Mouse (Mus musculus) heart, adult 9 months (tissue): ENCODE data around the gene Slc28a2.
A peak's percentile ranks its signal among the peaks of the same experiment; 100 is the strongest.
"Not testable (repeated sequence)": the region's sequence is repeated elsewhere in the genome, so short reads cannot be mapped to it uniquely, and the experiment has no call there.

Experiments used
- DNase-seq, 2 experiments: peaks; one replicate each; pipeline ENCODE4 v3.0.0; 2022; ENCODE audit warnings: low spot score in 2 of 2

Slc28a2 gene

GRCm38 (mm10) chr2:122426200-122426599 is at the start of gene Slc28a2:
Gene Slc28a2 (plus strand): TSS chr2:122426477.
- DNase-seq, result peak; percentile 32 to 70

GRCm38 (mm10) chr2:122377215-122377674 is 49.0 kb upstream of the Slc28a2 start:
- DNase-seq, result peak; percentile 94 to 97

GRCm38 (mm10) chr2:122377751-122378246 is 48.5 kb upstream of the Slc28a2 start:
- peak; percentile 71 to 79 for DNase-seq

- DNase-seq, result peak; percentile 47 to 55
Measured at GRCm38 (mm10) chr2:122378421-122379291, 47.6 kb upstream of the Slc28a2 start.

- no peak for DNase-seq
Measured at GRCm38 (mm10) chr2:122379292-122379650, 47.0 kb upstream of the Slc28a2 start.

GRCm38 (mm10) chr2:122380768-122381311 is 45.4 kb upstream of the Slc28a2 start:
- DNase-seq, result peak; percentile 65 to 74

GRCm38 (mm10) chr2:122381329-122382103 is 44.8 kb upstream of the Slc28a2 start:
- peak; percentile 77 to 88 for DNase-seq

- DNase-seq, result no peak
Measured at GRCm38 (mm10) chr2:122382121-122382520, 44.2 kb upstream of the Slc28a2 start.

GRCm38 (mm10) chr2:122385095-122385494 is 41.2 kb upstream of the Slc28a2 start:
- DNase-seq, result no peak

- DNase-seq, result not testable (repeated sequence)
Measured at GRCm38 (mm10) chr2:122387135-122387534, 39.1 kb upstream of the Slc28a2 start.

- DNase-seq, result no peak
Measured at GRCm38 (mm10) chr2:122396150-122396549, 30.1 kb upstream of the Slc28a2 start.

- DNase-seq, result no peak
Measured at GRCm38 (mm10) chr2:122407607-122408006, 18.7 kb upstream of the Slc28a2 start.

GRCm38 (mm10) chr2:122408928-122409327 is 17.3 kb upstream of the Slc28a2 start:
- DNase-seq, result peak; percentile 7 to 20

GRCm38 (mm10) chr2:122426645-122427044 is 368 bp downstream of the Slc28a2 start:
- DNase-seq, result not testable (repeated sequence)

- DNase-seq, result not testable (repeated sequence)
Measured at GRCm38 (mm10) chr2:122438706-122439482, 12.6 kb downstream of the Slc28a2 start.

GRCm38 (mm10) chr2:122440521-122440920 is 14.2 kb downstream of the Slc28a2 start:
- peak; percentile 47 to 57 for DNase-seq

GRCm38 (mm10) chr2:122441000-122441933 is 15.0 kb downstream of the Slc28a2 start:
- no peak for DNase-seq

GRCm38 (mm10) chr2:122450351-122450750 is 24.1 kb downstream of the Slc28a2 start:
- DNase-seq, result no peak

GRCm38 (mm10) chr2:122452426-122452825 is 26.1 kb downstream of the Slc28a2 start:
- DNase-seq, result peak; percentile 30 to 70

- no peak for DNase-seq
Measured at GRCm38 (mm10) chr2:122466901-122467300, 40.6 kb downstream of the Slc28a2 start.
